Mouse (Mus musculus) 3T3-L1 (cell line): ENCODE results near the gene Dnmt3a.
"Not testable (repeated sequence)": the region's sequence is repeated elsewhere in the genome, so short reads cannot be mapped to it uniquely, and the experiment has no call there.

Experiments used
- DNase-seq: peaks from one replicate; pipeline ENCODE4 v3.0.0-alpha.2; 2015; ENCODE audit warnings: low read depth, low spot score

Gene Dnmt3a

GRCm38 (mm10) chr12:3917668-3918341, 112.0 kb downstream of the Dnmt3a start:
- DNase-seq: no peak

- DNase-seq: no peak
Measured at GRCm38 (mm10) chr12:3918577-3918976, 112.8 kb downstream of the Dnmt3a start.

- DNase-seq: no peak
Measured at GRCm38 (mm10) chr12:3919423-3919822, 113.6 kb downstream of the Dnmt3a start.

GRCm38 (mm10) chr12:3926127-3926526, 120.3 kb downstream of the Dnmt3a start:
- DNase-seq: peak; percentile 68

GRCm38 (mm10) chr12:3928841-3929240, 123.0 kb downstream of the Dnmt3a start:
- peak; percentile 52 for DNase-seq

- not testable (repeated sequence) for DNase-seq
Measured at GRCm38 (mm10) chr12:3930090-3930865, 124.5 kb downstream of the Dnmt3a start.

GRCm38 (mm10) chr12:3942026-3942425, 136.2 kb downstream of the Dnmt3a start:
- DNase-seq: no peak

- no peak for DNase-seq
Measured at GRCm38 (mm10) chr12:3944454-3945073, 138.8 kb downstream of the Dnmt3a start.

GRCm38 (mm10) chr12:3947503-3947902, 141.7 kb downstream of the Dnmt3a start:
- no peak for DNase-seq

GRCm38 (mm10) chr12:3954651-3955050, 148.8 kb downstream of the Dnmt3a start, which contains the start of gene Pomc:
Gene Pomc (plus strand): TSS chr12:3954951.
- DNase-seq: no peak

GRCm38 (mm10) chr12:3955371-3955770, 149.6 kb downstream of the Dnmt3a start:
- DNase-seq: peak; percentile 39

- DNase-seq: peak; percentile 9
Measured at GRCm38 (mm10) chr12:3956351-3956750, 150.5 kb downstream of the Dnmt3a start.

- no peak for DNase-seq
Measured at GRCm38 (mm10) chr12:3959791-3960543, 154.2 kb downstream of the Dnmt3a start.

GRCm38 (mm10) chr12:3960553-3960952, 154.7 kb downstream of the Dnmt3a start:
- no peak for DNase-seq
